Mouse (Mus musculus): ENCODE data around the gene Ece1.
A peak's percentile ranks its signal among the peaks of the same experiment; 100 is the strongest.
"Not testable (repeated sequence)": the region's sequence is repeated elsewhere in the genome, so short reads cannot be mapped to it uniquely, and the experiment has no call there.

Ece1 gene

DNA sequence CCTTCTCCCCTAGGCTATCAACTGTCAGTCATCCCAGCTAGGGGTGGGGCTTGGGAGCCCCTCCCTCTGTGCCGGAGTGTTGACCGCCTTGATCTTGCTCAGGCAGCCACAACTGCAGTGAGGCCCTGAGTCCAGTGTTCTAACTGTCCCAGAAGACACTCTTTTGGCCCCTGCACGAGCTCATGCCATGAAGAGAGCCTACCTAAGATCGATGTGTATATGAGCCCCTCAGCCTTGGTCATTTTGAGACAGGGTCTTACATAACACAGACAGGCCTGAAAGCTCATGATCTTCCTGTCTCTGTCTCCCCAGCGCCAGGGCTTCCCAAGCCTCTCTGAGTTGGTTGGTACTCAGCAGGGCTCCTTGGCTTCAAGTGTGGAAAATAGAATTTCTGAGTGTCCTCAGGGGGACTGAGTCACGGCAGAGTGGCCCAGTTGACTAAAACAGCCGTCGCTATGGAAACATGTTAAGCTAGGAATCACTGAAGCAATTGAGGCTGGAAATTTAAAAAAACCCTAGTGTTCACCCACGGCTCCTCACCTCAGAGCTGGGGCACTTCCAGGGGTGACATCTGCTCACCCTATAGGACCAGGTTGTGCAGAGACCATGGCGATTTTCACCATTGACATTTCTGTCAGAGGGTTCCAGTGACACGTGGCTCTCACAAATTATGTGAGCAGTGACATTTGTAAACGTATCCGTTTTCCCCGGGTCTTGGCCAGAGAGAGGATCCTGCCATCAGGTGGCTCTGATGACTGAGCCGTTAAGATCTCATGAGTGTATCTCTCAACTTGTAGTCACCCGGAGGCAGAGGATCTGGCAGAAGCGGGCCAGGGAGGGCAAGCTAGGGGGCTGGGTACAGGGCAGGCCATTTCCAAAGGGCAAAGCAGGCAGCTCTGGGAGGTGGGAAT lies 80.1 kb downstream of the Ece1 start:
- no peak for DNase-seq (ENCODE audit: low read depth)

GRCm38 (mm10) chr4:137942782-137943486 lies 80.9 kb downstream of the Ece1 start:
- no peak for DNase-seq (ENCODE audit: low read depth)

DNA sequence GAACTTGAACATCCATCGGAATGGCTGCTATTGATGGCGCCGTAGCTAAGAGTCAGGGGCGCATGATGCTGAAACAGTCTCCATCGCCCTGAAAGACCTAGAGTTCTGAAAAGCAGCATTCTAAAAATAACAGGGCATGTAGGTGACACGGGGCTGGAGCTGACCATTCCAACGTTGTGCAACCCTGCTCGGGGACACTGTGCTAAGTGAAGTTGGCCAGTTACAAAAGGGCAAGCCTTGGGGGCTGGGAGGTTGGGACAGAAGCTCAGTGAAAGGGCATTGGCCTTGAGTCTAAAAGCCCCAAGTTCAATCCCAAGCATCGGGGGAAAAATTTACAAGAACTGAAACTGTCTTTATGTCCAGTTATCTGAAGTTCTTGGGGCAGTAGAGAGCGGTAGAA lies 81.5 kb downstream of the Ece1 start:
- no peak for DNase-seq (ENCODE audit: low read depth)

GRCm38 (mm10) chr4:137945376-137945775 lies 83.3 kb downstream of the Ece1 start:
- peak; percentile 55 for DNase-seq (ENCODE audit: low read depth)

DNA sequence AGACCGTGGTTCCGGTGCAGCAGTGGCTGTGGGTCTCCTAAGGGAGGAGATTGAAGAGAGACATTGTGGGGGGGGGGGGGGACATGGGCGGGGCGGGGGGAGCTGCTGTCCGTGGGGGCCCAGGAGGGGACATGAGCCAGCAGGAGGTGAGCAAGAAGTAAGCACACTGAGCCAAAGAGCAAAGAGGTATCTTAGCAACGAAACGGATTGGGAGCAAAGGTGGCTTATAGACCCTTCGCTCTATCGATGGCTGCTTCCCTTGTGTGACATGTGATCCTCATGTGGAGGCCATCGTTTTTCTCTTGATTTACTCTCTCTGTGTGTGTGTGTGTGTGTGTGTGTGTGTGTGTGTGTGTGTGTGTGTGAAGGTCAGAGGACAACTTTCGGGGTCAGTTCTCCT lies 84.4 kb downstream of the Ece1 start:
- no peak for DNase-seq (ENCODE audit: low read depth)

- peak; percentile 89 for DNase-seq (ENCODE audit: low read depth)
Measured at GRCm38 (mm10) chr4:137952840-137953239, 90.8 kb downstream of the Ece1 start.

GRCm38 (mm10) chr4:137954184-137954583 lies 92.1 kb downstream of the Ece1 start:
- DNase-seq (ENCODE audit: low read depth), result no peak

GRCm38 (mm10) chr4:137954926-137955396 lies 92.9 kb downstream of the Ece1 start:
- DNase-seq (ENCODE audit: low read depth), result no peak

DNA sequence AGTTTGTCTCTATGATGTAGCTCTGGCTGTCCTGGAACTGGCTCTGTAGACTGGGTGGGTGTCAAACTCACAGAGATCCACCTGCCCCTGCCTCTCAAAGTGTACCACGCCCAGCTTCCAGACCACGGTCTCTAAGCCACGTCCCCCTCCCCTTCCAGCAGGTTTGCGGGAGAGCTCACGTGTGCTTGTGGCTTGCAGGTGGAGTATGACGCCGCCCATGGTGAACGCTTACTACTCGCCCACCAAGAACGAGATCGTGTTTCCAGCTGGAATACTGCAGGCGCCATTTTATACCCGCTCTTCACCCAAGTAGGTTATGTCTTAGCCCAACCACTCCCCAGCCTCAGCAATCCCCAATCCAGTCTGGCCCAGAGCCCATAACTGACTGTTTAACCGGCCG lies 94.2 kb downstream of the Ece1 start:
- DNase-seq (ENCODE audit: low read depth), result no peak

- peak; percentile 63 for DNase-seq (ENCODE audit: low read depth)
Measured at GRCm38 (mm10) chr4:137959889-137960665, 98.0 kb downstream of the Ece1 start.

DNA sequence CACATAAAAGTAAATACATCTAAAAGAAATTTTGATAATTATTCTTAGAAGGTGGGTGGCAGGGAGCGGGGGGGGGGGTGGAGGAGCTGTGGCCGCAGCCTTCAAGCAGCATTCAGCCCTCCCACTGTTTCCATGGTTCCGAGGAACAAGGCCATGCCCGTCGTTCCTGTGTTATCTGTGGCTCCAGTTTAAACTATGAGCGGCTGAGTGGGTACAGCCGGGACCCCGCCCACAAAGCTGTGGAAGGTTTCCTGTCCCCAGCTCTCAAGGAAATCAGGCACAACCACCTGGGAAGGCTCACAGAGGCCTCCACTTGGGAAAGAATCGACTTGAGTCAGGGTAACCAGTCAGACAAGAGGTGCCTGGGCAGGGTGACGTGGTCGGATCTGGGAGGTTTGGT lies 98.7 kb downstream of the Ece1 start:
- DNase-seq (ENCODE audit: low read depth), result no peak

DNA sequence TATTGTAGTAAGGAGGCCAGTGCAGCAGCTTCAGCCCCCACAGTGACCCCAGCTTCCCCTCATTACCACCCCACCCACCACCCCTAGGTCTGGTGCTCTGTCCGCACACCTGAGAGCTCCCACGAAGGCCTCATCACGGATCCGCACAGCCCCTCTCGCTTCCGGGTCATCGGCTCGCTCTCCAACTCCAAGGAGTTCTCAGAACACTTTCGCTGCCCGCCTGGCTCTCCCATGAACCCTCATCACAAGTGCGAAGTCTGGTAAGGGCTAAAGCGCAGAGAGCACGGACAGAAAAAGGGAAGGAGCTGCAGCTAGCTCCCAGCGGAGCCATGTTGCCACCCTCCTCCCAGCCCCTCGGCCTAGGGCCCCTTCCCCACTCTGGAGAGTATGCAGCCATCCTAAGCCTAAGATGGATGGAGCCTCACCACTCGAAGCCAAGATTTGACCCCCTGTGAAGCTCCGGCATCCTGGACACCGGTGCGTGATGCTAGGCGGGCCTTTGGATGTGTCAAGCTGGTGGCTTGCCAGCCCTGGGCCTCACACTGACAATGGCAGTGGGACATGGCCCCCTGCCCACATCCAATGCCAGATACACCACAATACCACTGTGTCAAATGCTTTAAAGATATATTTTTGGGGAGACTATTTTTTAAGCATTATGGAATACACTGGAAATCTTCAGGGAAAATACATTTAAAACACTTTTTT lies 100.8 kb downstream of the Ece1 start:
- DNase-seq (ENCODE audit: low read depth), result no peak

GRCm38 (mm10) chr4:137963431-137963830 lies 101.4 kb downstream of the Ece1 start:
- DNase-seq (ENCODE audit: low read depth), result no peak

DNA sequence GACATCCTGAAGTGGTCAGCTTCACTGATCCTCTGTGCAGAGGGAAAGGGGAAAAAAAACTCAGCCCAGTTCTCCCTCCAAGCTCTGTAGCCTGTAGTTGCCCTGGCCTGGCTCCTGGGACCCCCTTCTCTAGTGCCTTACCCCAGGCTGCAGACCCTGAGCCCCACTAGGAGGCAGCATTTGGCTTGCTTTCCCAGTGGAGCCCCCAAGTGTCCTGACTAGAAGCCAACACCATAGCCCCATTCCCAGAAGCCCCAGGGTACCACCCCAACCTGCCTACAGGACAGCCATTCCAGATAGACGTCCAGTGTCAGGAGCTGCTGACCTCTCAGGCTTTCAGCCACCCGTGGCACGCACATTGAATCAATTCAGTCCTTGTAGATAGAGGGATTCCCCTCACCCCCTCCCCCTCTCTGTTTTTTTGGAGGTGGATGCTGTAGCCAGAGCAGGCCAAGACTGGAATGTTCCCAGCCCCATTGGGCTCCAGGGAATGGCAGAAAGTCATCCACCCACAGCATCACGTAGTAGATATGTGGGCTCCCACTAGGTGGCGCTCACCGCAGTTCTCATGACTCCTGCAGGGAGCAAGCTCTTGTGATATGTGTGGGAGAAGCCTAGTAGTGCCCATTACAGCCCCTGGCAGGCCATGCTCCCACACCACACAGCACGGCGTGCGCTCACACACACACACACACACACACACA lies 102.0 kb downstream of the Ece1 start:
- DNase-seq (ENCODE audit: low read depth), result peak; percentile 76

- DNase-seq (ENCODE audit: low read depth), result no peak
Measured at GRCm38 (mm10) chr4:137964585-137964930, 102.5 kb downstream of the Ece1 start.

GRCm38 (mm10) chr4:137968203-137968602 lies 106.2 kb downstream of the Ece1 start:
- DNase-seq (ENCODE audit: low read depth), result peak; percentile 92

DNA sequence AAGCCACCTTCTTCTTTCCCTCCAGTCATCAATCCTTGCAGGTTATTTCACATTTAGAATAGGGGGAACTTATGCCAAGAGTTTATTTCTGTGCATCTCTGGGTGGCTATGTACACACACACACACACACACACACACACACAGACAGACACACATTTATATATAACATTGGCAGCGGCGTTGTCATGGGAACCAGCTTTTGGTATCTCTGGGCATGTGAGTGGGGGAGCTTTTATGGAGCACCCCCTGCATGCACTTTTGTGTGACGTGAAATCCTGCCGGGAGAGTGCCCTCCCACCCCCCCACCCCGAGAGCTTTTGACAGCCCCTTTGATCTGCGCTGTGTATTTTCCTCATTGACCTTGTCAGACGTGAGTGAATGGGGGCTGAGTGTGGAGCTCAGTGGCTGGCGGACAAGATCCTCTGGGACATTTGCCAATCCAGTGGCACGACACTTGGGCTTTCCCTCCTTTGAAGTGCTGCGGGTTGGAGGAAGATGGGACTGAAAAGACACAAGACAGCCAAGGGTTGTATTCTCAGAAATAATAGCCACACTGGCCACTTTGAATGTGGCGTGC lies 108.7 kb downstream of the Ece1 start:
- not testable (repeated sequence) for DNase-seq (ENCODE audit: low read depth)

- not testable (repeated sequence) for DNase-seq (ENCODE audit: low read depth)
Measured at GRCm38 (mm10) chr4:137974856-137975432, 112.9 kb downstream of the Ece1 start.

GRCm38 (mm10) chr4:137979066-137979644 lies 117.1 kb downstream of the Ece1 start:
- DNase-seq (ENCODE audit: low read depth), result not testable (repeated sequence)

GRCm38 (mm10) chr4:137982869-137983268 lies 120.8 kb downstream of the Ece1 start:
- no peak for DNase-seq (ENCODE audit: low read depth)

Measured in induced T-regulatory cell, adult 2 months (primary cell).